Mouse (Mus musculus): ENCODE data around the gene Gm13693.
"Not testable (repeated sequence)": the region's sequence is repeated elsewhere in the genome, so short reads cannot be mapped to it uniquely, and the experiment has no call there.

DNA sequence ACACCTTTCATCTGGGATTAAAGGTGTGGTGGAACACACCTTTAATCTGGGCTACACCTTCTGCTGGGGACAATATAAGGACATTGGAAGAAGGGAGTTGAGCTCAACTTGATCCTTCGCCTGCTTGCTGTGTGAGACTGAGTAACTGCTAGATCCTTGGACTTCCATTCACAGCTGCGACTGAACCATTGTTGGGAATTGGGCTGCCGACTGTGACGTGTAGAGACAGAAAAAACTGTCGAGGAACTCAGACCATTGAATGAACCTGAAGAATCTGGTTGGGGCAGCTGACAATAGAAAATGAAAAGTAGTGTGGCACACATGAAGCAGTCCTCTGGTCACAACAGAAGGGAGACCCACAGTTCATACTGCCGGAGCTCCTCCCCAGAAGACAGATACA, 28.9 kb downstream of the Gm13693 start, which contains the start of gene Gm13691:
- TF ChIP-seq MYOG (IDR thresholded peaks at IDR 0.05; ENCODE audit: control insufficient read depth in 1 of 3, insufficient read depth in 1 of 3, insufficient read length in 2 of 3, low read depth in 2 of 3); POLR2A (IDR thresholded peaks at IDR 0.05; ENCODE audit: insufficient read length, low read depth); MYOD1 (IDR thresholded peaks at IDR 0.05; ENCODE audit: control insufficient read depth in 1 of 3, insufficient read length in 2 of 3, low read depth in 2 of 3); E2F4 (IDR thresholded peaks at IDR 0.05; ENCODE audit: insufficient read depth); TCF3 (IDR thresholded peaks at IDR 0.05; ENCODE audit: insufficient read length, low read depth): not testable (repeated sequence)
